Mouse (Mus musculus) heart, adult 2 months (tissue): ENCODE measurements at regions not wholly inside any gene's neighbourhood (a gene's known extent, or its start where the extent isn't known, plus 50 kb on each side); places are given as distances from the start of the nearest gene placed in this dataset.

Source experiments
- DNase-seq, 2 experiments: peaks; one replicate each; pipeline ENCODE4 v3.0.0; 2021
- H3K27ac ChIP-seq: fragments of 200-600 bp; 2 replicates; pipeline ENCODE4 v1.8.1; 2022
- H3K27me3 ChIP-seq: fragments of 200-500 bp; 2 replicates; pipeline ENCODE4 v1.6.1; 2012; ENCODE audit warnings: mild to moderate bottlenecking, low read length, inconsistent platforms, mixed read lengths; ENCODE audit not compliant: control insufficient read depth, insufficient read depth
- H3K36me3 ChIP-seq: fragments of 200-500 bp; 2 replicates; pipeline ENCODE4 v1.6.1; 2012; ENCODE audit warnings: low read length, inconsistent platforms; ENCODE audit not compliant: control insufficient read depth, insufficient read depth
- H3K4me1 ChIP-seq: fragments of 200-500 bp; 2 replicates; pipeline ENCODE4 v1.6.1; 2011; ENCODE audit warnings: low read length; ENCODE audit not compliant: control insufficient read depth, insufficient read depth
- H3K4me3 ChIP-seq: fragments of 200-600 bp; 2 replicates; pipeline ENCODE4 v1.8.1; 2022
- H3K79me2 ChIP-seq: fragments of 200-500 bp; replicated peaks from 2 replicates; pipeline ENCODE4 v1.6.1; 2012; ENCODE audit warnings: mild to moderate bottlenecking, inconsistent platforms, low read length, moderate library complexity, mixed read lengths; ENCODE audit not compliant: control insufficient read depth, insufficient read depth
- H3K9ac ChIP-seq: fragments of 200-500 bp; 2 replicates; pipeline ENCODE4 v1.6.1; 2012; ENCODE audit warnings: low read depth, mild to moderate bottlenecking, control low read depth, inconsistent platforms, low read length, mixed read lengths
- CTCF ChIP-seq: fragments of 200-600 bp; IDR thresholded peaks from 2 replicates; pipeline ENCODE4 v1.8.1; 2022; ENCODE audit warnings: antibody characterized with exemption, mild to moderate bottlenecking, moderate library complexity
- EP300 ChIP-seq: fragments of 200-500 bp; IDR thresholded peaks from 2 replicates; pipeline ENCODE4 v1.6.1; 2011; ENCODE audit warnings: low read depth, low read length, control low read depth; ENCODE audit not compliant: insufficient read depth
- POLR2A ChIP-seq: fragments of 200-500 bp; IDR thresholded peaks from 2 replicates; pipeline ENCODE4 v1.6.1; 2011; ENCODE audit warnings: mild to moderate bottlenecking, low read depth, low read length, control low read depth; ENCODE audit not compliant: insufficient read depth
- WGBS: fragments of 180-500 bp; shearing (Covaris S2); methylation state at CpG from one replicate; pipeline ENCODE4 v1.1.7; 2018; 5-methylcytosine and 5-hydroxymethylcytosine counted together
- intact Hi-C: fragments of 180-260 bp; cut with DNase I; formaldehyde crosslinking; loops from one replicate; pipeline ENCODE4 v1.15.1; 2025

GRCm38 (mm10) chr5:35159854-35160253 lies 54.3 kb upstream of the Lrpap1 start:
- no peaks in the 10 kb centered on the region for H3K27me3 ChIP-seq
- no peak overlapping the region for H3K4me3 ChIP-seq
- H3K27ac ChIP-seq = no peak overlapping the region
- H3K79me2 ChIP-seq = no peaks in the 10 kb centered on the region
- no peak for DNase-seq
- H3K9ac ChIP-seq = no peak overlapping the region
- H3K4me1 ChIP-seq = no peaks in the 10 kb centered on the region
- TF ChIP-seq POLR2A = no peak
- no peak for TF ChIP-seq EP300
- no peak for TF ChIP-seq CTCF
- intact Hi-C loops = no loop called here
- H3K36me3 ChIP-seq = no peaks in the 10 kb centered on the region
- 68% methylated on average over 4 of the region's 4 CpGs for WGBS

- 55% methylated on average over 9 of the region's 9 CpGs for WGBS
- H3K9ac ChIP-seq = no peak overlapping the region
- intact Hi-C loops = no loop called here
Observed at GRCm38 (mm10) chr5:35159178-35159661, 53.7 kb upstream of the Lrpap1 start.

GRCm38 (mm10) chr5:35158346-35159047 lies 52.9 kb upstream of the Lrpap1 start:
- 42% methylated on average over 8 of the region's 8 CpGs for WGBS
- no peak for TF ChIP-seq POLR2A
- no peak for TF ChIP-seq CTCF
- no peak for TF ChIP-seq EP300
- H3K79me2 ChIP-seq = no peaks in the 10 kb centered on the region
- no peak overlapping the region for H3K4me3 ChIP-seq
- intact Hi-C loops = no loop called here
- no peak overlapping the region for H3K9ac ChIP-seq
- H3K27me3 ChIP-seq = no peaks in the 10 kb centered on the region
- DNase-seq = no peak
- H3K4me1 ChIP-seq = no peaks in the 10 kb centered on the region
- no peak overlapping the region for H3K27ac ChIP-seq
- H3K36me3 ChIP-seq = no peaks in the 10 kb centered on the region

More at GRCm38 (mm10) chr5:35159178-35159661, 53.7 kb upstream of the Lrpap1 start:
- Histone ChIP-seq H3K4me1 (no peaks in the 10 kb centered on the region), H3K4me3 (no peak overlapping the region), H3K27ac (no peak overlapping the region), H3K36me3 (no peaks in the 10 kb centered on the region), H3K79me2 (no peaks in the 10 kb centered on the region), H3K27me3 (no peaks in the 10 kb centered on the region)
- no peak for TF ChIP-seq CTCF
- no peak for TF ChIP-seq POLR2A
- no peak for TF ChIP-seq EP300
- no peak for DNase-seq

GRCm38 (mm10) chr5:35156371-35156770 lies 50.8 kb upstream of the Lrpap1 start:
- TF ChIP-seq CTCF = no peak
- TF ChIP-seq EP300 = no peak
- TF ChIP-seq POLR2A = no peak
- intact Hi-C loops = no loop called here
- Histone ChIP-seq H3K27ac (no peak overlapping the region), H3K36me3 (no peaks in the 10 kb centered on the region), H3K4me3 (no peak overlapping the region), H3K4me1 (no peaks in the 10 kb centered on the region), H3K27me3 (no peaks in the 10 kb centered on the region), H3K79me2 (no peaks in the 10 kb centered on the region), H3K9ac (no peak overlapping the region)
- no peak for DNase-seq
- 62% methylated on average over 7 of the region's 7 CpGs for WGBS

- Histone ChIP-seq H3K36me3 (no peaks in the 10 kb centered on the region), H3K4me3 (no peak overlapping the region), H3K4me1 (no peaks in the 10 kb centered on the region), H3K9ac (no peak overlapping the region), H3K79me2 (no peaks in the 10 kb centered on the region), H3K27ac (no peak overlapping the region), H3K27me3 (no peaks in the 10 kb centered on the region)
- no peak for TF ChIP-seq POLR2A
- no peak for TF ChIP-seq CTCF
- no peak for TF ChIP-seq EP300
- WGBS = 89% methylated on average over 3 of the region's 3 CpGs
- intact Hi-C loops = no loop called here
- no peak for DNase-seq
Observed at GRCm38 (mm10) chr5:35155717-35156116, 50.2 kb upstream of the Lrpap1 start.
